Mouse (Mus musculus): Measurements from ENCODE around the gene Rab19. TPM values are rescaled to one million over a fixed set of nuclear protein-coding genes. Genes with fewer than 3 reads are reported as not detected.
"Not testable (repeated sequence)": the region's sequence is repeated elsewhere in the genome, so short reads cannot be mapped to it uniquely, and the experiment has no call there.

Gene Rab19
- polyA plus RNA-seq, 1 experiment from 2014 or later: 4.0 TPM

DNA sequence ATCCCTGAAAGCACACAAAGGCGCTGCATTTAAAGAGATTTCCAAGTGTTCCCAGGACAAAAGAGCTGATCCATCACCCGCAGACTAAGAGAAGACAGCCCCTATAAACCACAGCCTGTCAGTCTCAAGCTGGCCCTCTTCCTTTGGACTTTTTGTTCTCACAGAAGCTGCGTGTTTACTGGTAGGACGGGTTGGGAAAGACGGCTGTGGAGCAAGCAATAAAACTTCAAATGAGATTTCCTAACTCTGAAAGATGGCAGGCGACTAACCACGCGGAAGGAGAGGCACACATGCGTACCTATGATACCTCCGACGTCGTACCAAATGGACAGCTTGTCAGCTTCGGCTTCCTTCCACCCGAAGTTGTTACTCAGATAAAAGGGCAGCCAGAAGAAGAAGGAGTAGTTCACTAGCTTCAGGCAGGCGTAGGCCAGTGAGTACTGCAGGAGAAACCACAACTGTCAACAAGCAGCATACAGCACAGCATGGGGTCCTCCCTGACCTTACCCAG, 33.9 kb upstream of the Rab19 start:
- 21% methylated on average over 15 of the region's 15 CpGs for WGBS
- no peaks in the 10 kb centered on the region for H3K27me3 ChIP-seq (replicated peaks; ENCODE audit: control insufficient read depth, insufficient read depth, low read length)
- no peak overlapping the region for H3K4me3 ChIP-seq (ENCODE audit: low read depth, low read length)
- no peak overlapping the region for H3K4me2 ChIP-seq (ENCODE audit: low read length)
- no peak overlapping the region for H3K9ac ChIP-seq (ENCODE audit: low read length)
- H3K36me3 ChIP-seq (ENCODE audit: control insufficient read depth, insufficient read depth, low read length): peaks cover 75% of the 10 kb centered on the region
- ATAC-seq (replicated peaks; ENCODE audit: low FRiP score, low TSS enrichment, low read depth) (no peak), DNase-seq (ENCODE audit: low spot score) (no peak)
- H3K4me1 ChIP-seq (replicated peaks; ENCODE audit: control insufficient read depth, insufficient read depth, low read length): no peaks in the 10 kb centered on the region; the same call in 1 of the 2 replicates
- H3K9me3 ChIP-seq (ENCODE audit: control insufficient read depth, low read length): no peaks in the 10 kb centered on the region
- no peak overlapping the region for H3K27ac ChIP-seq (ENCODE audit: low read depth)

- peaks cover 73% of the 10 kb centered on the region for H3K36me3 ChIP-seq (ENCODE audit: control insufficient read depth, insufficient read depth, low read length)
These were observed 32.8 kb upstream of the Rab19 start for GRCm38 (mm10) chr6:39347880-39348814.

DNA sequence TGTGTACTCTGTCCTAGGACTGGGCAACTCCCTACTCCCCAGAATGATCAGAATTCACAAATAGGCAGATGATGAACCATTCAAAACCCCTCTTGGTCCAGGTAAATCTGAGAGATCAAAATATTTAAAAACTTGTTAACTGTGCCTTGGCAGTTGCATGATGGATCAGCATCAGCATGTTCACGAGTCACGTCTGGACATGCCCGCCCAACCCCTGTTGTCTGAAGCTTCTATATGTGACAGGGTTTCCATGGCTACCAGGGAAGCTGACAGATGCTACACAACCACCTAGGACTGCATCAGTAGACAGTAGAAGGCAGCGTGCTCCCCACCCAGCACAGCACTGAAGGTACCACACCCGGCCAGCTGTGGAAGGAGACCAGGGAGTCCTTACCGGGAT, 32.0 kb upstream of the Rab19 start:
- WGBS: 85% methylated on average over 6 of the region's 6 CpGs
- H3K27ac ChIP-seq (ENCODE audit: low read depth): no peak overlapping the region
- no peak for DNase-seq (ENCODE audit: low spot score)

More at GRCm38 (mm10) chr6:39347880-39348814, 32.8 kb upstream of the Rab19 start:
- H3K27me3 ChIP-seq (replicated peaks; ENCODE audit: control insufficient read depth, insufficient read depth, low read length): no peaks in the 10 kb centered on the region
- no peaks in the 10 kb centered on the region; the same call in 1 of the 2 replicates for H3K4me1 ChIP-seq (replicated peaks; ENCODE audit: control insufficient read depth, insufficient read depth, low read length)
- no peak overlapping the region for H3K27ac ChIP-seq (ENCODE audit: low read depth)
- ATAC-seq (replicated peaks; ENCODE audit: low FRiP score, low TSS enrichment, low read depth) (no peak), DNase-seq (ENCODE audit: low spot score) (no peak)
- H3K4me3 ChIP-seq (ENCODE audit: low read depth, low read length): no peak overlapping the region
- no peak overlapping the region for H3K4me2 ChIP-seq (ENCODE audit: low read length)
- no peaks in the 10 kb centered on the region for H3K9me3 ChIP-seq (ENCODE audit: control insufficient read depth, low read length)
- no peak overlapping the region for H3K9ac ChIP-seq (ENCODE audit: low read length)
- 63% methylated on average over 4 of the region's 4 CpGs for WGBS

GRCm38 (mm10) chr6:39359207-39359606, 21.8 kb upstream of the Rab19 start:
- WGBS: 97% methylated on average over 9 of the region's 9 CpGs
- not testable (repeated sequence) for ATAC-seq (replicated peaks; ENCODE audit: low FRiP score, low TSS enrichment, low read depth); H3K27me3 ChIP-seq (replicated peaks; ENCODE audit: control insufficient read depth, insufficient read depth, low read length); H3K9ac ChIP-seq (ENCODE audit: low read length); H3K4me3 ChIP-seq (ENCODE audit: low read depth, low read length); H3K27ac ChIP-seq (ENCODE audit: low read depth); H3K9me3 ChIP-seq (ENCODE audit: control insufficient read depth, low read length); DNase-seq (ENCODE audit: low spot score); H3K4me1 ChIP-seq (replicated peaks; ENCODE audit: control insufficient read depth, insufficient read depth, low read length); H3K4me2 ChIP-seq (ENCODE audit: low read length)
- H3K36me3 ChIP-seq (ENCODE audit: control insufficient read depth, insufficient read depth, low read length): peaks cover 60% of the 10 kb centered on the region

More for the DNA sequence above, 32.0 kb upstream of the Rab19 start:
- H3K36me3 ChIP-seq (ENCODE audit: control insufficient read depth, insufficient read depth, low read length): peaks cover 73% of the 10 kb centered on the region
- H3K9me3 ChIP-seq (ENCODE audit: control insufficient read depth, low read length): no peaks in the 10 kb centered on the region
- no peaks in the 10 kb centered on the region; the same call in 1 of the 2 replicates for H3K4me1 ChIP-seq (replicated peaks; ENCODE audit: control insufficient read depth, insufficient read depth, low read length)
- H3K27me3 ChIP-seq (replicated peaks; ENCODE audit: control insufficient read depth, insufficient read depth, low read length): no peaks in the 10 kb centered on the region
- no peak overlapping the region for H3K9ac ChIP-seq (ENCODE audit: low read length)
- H3K4me2 ChIP-seq (ENCODE audit: low read length): no peak overlapping the region
- no peak overlapping the region for H3K4me3 ChIP-seq (ENCODE audit: low read depth, low read length)
- ATAC-seq (replicated peaks; ENCODE audit: low FRiP score, low TSS enrichment, low read depth): no peak

DNA sequence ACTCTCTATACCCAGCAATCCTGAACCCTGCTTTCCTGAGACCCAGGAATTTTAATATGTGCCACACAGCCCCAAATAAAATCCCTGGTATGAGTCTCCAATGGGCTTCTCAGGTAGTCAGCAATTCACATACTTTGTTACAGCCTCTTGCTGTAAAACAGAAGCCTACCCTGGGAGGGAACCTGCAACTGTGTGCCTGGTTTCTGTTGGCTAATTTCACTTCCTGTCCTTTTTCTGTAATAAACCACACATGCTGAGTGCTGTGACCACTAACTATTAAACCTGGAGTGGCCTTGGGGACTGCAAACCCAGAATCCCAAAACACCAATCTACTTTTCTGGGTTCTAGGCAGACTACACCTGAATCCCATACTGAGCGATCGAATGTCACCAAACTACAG, 18.3 kb upstream of the Rab19 start:
- Histone ChIP-seq H3K27ac (ENCODE audit: low read depth) (no peak overlapping the region), H3K36me3 (ENCODE audit: control insufficient read depth, insufficient read depth, low read length) (peaks cover 52% of the 10 kb centered on the region), H3K4me2 (ENCODE audit: low read length) (no peak overlapping the region), H3K27me3 (replicated peaks; ENCODE audit: control insufficient read depth, insufficient read depth, low read length) (no peaks in the 10 kb centered on the region), H3K9me3 (ENCODE audit: control insufficient read depth, low read length) (no peaks in the 10 kb centered on the region), H3K9ac (ENCODE audit: low read length) (no peak overlapping the region), H3K4me3 (ENCODE audit: low read depth, low read length) (no peak overlapping the region), H3K4me1 (replicated peaks; ENCODE audit: control insufficient read depth, insufficient read depth, low read length) (no peaks in the 10 kb centered on the region)
- WGBS: 91% methylated on average over 2 of the region's 2 CpGs
- ATAC-seq (replicated peaks; ENCODE audit: low FRiP score, low TSS enrichment, low read depth) (no peak), DNase-seq (ENCODE audit: low spot score) (no peak)

DNA sequence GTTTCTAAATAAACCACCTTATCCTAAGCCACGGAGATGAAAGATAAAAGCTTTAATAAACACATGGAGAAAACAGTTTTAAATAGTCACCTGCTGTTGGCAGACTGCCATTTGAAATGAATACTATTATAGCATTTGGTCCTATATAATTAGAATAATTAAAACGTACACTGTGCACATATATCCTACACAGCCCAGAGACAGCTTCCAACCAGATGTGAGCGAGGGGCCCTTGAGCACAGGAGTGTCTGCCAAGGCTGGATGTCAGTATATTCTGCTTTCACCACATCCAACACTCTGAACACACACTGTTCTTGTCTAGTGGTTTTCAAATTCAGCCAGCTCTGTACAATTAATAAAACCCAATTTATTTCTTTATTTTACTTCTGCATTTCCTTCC, 11.3 kb upstream of the Rab19 start:
- no peak for DNase-seq (ENCODE audit: low spot score)

DNA sequence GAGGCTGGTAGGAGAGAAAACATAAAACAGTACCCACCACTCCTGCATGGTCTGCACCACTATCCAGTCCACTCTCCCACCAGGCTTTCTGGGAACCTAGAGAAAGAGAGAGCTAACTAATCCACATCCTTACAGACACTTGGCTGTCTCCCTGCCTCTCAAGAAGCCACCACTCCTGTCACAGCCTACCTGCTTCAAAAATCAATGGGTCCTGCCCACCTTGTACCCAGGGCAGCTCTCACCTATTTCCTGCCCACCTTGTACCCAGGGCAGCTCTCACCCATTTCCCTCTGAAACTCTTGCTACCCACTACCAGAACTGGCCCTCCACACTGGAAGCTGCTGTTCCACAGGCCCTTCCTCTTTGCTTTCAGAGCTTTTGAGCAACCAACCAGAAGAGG, 8.9 kb upstream of the Rab19 start:
- DNase-seq (ENCODE audit: low spot score) (no peak), ATAC-seq (replicated peaks; ENCODE audit: low FRiP score, low TSS enrichment, low read depth) (no peak)
- Histone ChIP-seq H3K9ac (ENCODE audit: low read length) (no peak overlapping the region), H3K27me3 (replicated peaks; ENCODE audit: control insufficient read depth, insufficient read depth, low read length) (no peaks in the 10 kb centered on the region), H3K9me3 (ENCODE audit: control insufficient read depth, low read length) (no peaks in the 10 kb centered on the region), H3K36me3 (ENCODE audit: control insufficient read depth, insufficient read depth, low read length) (0 out of 2 replicates have a peak, but pooled peaks cover 7% of the 10 kb centered on the region), H3K4me1 (replicated peaks; ENCODE audit: control insufficient read depth, insufficient read depth, low read length) (peaks cover 21% of the 10 kb centered on the region), H3K27ac (ENCODE audit: low read depth) (no peak overlapping the region), H3K4me2 (ENCODE audit: low read length) (no peak overlapping the region), H3K4me3 (ENCODE audit: low read depth, low read length) (no peak overlapping the region)

More for the DNA sequence above, 11.3 kb upstream of the Rab19 start:
- Histone ChIP-seq H3K27ac (ENCODE audit: low read depth) (no peak overlapping the region), H3K4me3 (ENCODE audit: low read depth, low read length) (no peak overlapping the region), H3K9ac (ENCODE audit: low read length) (no peak overlapping the region), H3K9me3 (ENCODE audit: control insufficient read depth, low read length) (no peaks in the 10 kb centered on the region), H3K4me2 (ENCODE audit: low read length) (no peak overlapping the region), H3K36me3 (ENCODE audit: control insufficient read depth, insufficient read depth, low read length) (peaks cover 24% of the 10 kb centered on the region), H3K27me3 (replicated peaks; ENCODE audit: control insufficient read depth, insufficient read depth, low read length) (no peaks in the 10 kb centered on the region), H3K4me1 (replicated peaks; ENCODE audit: control insufficient read depth, insufficient read depth, low read length) (peaks cover 12% of the 10 kb centered on the region)
- no peak for ATAC-seq (replicated peaks; ENCODE audit: low FRiP score, low TSS enrichment, low read depth)
- WGBS: 84% methylated on average over 3 of the region's 3 CpGs

GRCm38 (mm10) chr6:39372727-39373126, 8.2 kb upstream of the Rab19 start:
- H3K9me3 ChIP-seq (ENCODE audit: control insufficient read depth, low read length): no peaks in the 10 kb centered on the region
- H3K4me1 ChIP-seq (replicated peaks; ENCODE audit: control insufficient read depth, insufficient read depth, low read length): peaks cover 21% of the 10 kb centered on the region
- H3K27me3 ChIP-seq (replicated peaks; ENCODE audit: control insufficient read depth, insufficient read depth, low read length): no peaks in the 10 kb centered on the region
- no peak overlapping the region for H3K4me2 ChIP-seq (ENCODE audit: low read length)
- no peak overlapping the region for H3K4me3 ChIP-seq (ENCODE audit: low read depth, low read length)
- no peak overlapping the region for H3K9ac ChIP-seq (ENCODE audit: low read length)
- H3K27ac ChIP-seq (ENCODE audit: low read depth): peak overlapping the region; percentile 34; the same call in 1 of the 2 replicates
- WGBS: 31% methylated on average over 7 of the region's 7 CpGs
- no peak for DNase-seq (ENCODE audit: low spot score)
- H3K36me3 ChIP-seq (ENCODE audit: control insufficient read depth, insufficient read depth, low read length): 0 out of 2 replicates have a peak, but pooled peaks cover 7% of the 10 kb centered on the region
- no peak for ATAC-seq (replicated peaks; ENCODE audit: low FRiP score, low TSS enrichment, low read depth)

Data from intestine, embryonic 14.5 days (tissue).